Mouse (Mus musculus): ENCODE results near the gene Phf21a.
"Not testable (repeated sequence)": the region's sequence is repeated elsewhere in the genome, so short reads cannot be mapped to it uniquely, and the experiment has no call there.

Phf21a gene

DNA sequence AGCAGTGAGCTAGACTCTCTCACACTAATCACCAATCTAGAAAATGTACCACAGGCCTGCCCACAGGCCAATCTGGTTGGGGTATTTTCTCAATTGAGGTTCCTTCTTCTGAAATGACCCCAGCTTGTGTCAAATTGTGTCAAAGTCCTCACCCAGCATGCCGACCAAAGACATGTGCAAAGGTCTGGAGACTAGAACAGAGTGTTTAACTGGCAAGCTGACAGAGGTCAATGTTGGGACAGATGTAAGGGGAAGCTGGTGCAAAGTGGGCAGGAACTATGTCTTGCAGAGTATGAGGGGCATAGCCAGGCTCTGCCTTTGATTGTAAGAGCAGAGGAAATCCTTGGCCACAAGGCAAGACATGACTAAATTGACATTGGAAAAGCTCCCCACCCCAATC lies 7.2 kb upstream of the Phf21a start:
- no peak for DNase-seq

DNA sequence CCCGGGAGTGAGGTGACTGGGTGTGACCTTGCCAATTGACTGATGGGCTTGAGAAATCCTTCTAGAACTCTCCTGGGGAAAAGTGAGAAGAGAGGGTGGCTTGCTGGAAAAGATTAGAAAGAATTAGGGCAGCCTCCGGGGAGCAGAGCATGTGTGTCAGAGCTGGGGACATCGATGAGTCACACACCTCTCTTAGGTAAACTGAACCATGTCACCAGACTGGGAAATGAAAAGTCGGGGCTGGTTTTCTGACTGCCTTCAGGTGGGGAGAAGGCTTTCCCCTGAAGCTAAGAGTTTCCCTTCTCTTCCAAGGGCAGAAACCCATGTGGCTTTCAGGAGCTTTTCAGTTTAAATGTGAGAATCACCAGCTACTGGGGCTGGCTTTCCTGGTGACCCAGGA lies 5.9 kb upstream of the Phf21a start:
- DNase-seq: no peak

DNA sequence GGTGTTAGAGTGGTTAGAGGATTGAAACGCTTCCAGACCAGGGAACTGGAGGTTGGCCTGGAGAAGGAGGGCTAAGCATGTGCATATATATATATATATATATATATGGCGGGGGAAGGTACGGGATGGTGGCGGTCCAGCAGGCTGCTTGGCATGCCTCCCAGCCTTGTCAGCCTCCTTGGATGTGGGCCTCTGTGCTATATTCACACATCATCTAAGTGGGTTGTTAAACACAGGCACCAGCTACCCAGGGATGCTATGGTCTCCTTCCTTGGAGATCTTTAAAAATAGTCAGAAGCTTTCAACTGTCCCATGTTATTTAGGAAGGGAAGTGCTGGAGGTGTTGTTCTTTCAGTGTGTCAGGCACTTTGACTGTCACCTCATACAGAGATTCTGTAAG lies 3.1 kb upstream of the Phf21a start:
- no peak for DNase-seq

DNA sequence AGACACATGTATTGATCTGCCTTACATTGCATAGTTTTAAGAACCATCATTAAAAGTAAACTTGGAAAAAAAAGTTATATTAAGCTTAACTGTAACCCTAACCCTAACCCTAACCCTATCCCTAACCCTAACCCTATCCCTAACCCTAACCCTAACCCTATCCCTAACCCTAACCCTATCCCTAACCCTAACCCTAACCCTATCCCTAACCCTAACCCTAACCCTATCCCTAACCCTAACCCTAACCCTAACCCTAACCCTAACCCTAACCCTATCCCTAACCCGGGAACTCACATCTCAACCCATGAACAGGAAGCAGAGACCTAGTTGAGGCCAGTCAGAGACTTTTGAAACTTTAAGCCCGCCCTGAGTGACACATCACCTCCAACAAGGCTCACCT lies 586 bp downstream of the Phf21a start:
- DNase-seq: not testable (repeated sequence)

DNA sequence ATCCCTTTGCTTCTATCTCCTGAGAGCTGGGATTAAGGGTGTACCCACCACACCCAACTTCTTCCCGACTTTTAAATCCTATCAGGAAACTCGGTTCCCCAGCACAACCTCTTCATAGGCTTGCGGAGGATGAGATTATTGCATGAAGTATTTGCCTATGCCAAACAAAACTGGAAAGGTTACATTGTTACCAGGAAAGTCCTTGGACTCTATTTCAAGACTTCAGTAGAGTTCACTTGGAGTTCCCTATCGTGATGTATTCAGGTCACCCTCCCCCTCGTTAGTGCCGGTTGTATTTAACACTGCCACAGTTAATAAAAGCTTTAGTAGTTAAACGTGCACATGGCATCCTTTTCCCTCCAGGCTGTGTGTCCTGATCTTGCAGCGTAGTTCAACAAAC lies 1.2 kb downstream of the Phf21a start:
- no peak for DNase-seq

DNA sequence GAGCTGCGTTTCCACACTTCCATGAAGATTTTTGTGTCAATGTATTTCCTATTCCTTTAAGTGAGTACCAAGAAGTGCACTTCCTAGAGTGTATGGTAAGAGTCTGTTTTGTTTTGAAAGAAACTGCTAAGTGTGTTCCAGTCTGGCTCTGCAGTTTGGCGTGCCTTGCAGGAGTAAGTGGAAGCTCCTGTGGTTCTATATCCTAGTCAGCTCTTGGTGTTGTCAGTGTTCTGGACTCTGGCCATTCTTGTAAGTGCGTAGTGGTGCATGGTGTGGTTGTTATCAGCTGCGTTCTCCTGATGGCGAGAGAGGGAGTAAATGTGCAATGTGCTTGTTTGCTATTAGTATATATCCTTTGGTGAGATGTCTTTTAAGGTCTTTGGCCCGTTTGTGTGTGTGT lies 7.9 kb downstream of the Phf21a start:
- no peak for DNase-seq

DNA sequence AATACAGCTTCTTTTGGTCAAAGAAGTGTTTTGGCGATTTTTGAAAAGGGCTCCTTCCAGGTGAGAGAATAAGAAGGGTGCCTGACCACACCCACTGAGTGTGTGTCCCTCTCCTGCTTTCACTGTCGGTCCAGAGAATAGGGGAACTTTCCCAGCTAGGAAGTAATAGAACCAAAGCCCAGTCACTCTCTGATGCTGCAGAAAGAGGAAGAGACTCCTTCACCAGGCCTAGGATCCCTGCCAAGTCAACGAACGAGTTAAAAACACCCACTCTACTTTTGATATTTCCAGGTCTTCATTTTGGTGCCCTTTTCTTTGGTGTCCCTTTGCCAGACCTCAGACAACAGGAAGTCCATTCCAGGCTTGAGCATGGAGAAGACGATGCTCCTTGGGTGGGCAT lies 31.6 kb downstream of the Phf21a start:
- no peak for DNase-seq

DNA sequence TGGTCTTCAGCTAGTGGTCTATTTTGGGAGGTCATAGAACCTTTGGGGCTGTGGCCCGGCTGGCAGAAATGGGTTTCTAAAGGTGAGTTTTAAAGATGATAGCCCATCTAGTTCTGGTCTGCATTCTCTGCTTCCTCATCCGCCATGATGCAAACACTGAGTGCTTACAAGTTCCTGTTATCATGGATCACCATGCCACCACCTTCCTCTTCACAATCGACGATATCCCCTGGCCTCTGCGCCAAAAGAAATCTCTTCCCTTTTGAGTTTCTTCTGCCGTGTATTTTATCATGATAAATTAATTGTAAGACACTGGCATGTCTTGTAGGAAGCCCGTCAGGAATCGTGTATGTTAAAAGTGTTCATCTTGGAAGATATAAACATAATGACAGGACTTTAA lies 32.4 kb downstream of the Phf21a start:
- DNase-seq: no peak

DNA sequence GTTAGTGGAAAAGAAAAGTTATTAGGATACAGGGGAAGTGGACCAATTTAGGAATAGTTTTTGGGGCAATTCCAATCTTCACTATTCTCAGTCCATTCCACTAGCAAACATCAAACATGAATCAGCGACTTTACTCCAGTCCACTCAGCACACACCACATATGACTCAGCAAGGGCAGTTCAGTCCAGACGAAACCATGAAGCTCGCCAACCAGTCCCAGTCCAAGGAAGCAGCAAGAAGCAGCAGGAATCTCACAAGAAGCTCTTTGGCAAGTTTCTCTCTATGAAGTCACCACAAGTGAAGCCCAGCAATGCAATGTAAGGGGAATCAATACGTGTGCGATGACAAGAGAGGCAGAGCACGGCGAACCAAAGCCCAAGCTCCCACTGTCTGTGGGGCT lies 37.2 kb downstream of the Phf21a start:
- DNase-seq: no peak

DNA sequence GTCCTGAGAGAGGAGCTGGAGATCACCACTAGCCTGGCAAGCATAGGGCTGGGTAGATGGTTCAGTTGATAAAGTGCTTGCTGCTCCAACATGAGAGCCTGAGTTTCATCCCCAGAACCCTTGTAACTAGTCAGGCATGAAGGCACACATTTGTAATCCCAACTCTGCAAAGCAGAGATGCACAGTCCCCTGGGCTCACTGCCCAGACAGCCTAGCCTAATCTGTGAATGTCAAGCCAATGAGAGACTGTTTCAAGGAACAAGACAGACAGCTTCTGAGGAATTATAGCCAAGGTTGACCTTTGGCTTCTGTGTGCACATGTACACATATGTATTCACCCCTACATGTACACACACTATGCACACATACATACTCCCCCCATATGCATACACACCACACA lies 45.8 kb downstream of the Phf21a start:
- no peak for DNase-seq

DNA sequence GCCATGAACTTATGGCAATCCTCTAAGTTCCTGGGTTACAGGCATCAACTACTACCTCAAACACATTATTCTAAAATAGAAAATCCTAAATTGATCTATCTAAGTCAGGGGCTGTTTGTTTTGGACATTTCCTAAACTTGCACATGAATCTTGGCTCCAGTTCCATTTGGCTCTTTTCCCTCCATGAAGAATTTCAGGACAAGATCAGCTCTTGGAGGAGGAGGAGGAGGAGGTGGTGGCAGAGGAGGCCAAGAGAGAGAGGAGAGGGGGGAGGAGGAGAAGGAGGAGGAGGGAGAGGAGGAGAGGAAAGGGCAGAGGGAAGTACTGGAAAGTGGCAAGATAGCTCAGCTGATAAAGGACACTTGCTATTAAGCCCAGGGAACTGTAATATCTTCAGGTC lies 46.4 kb downstream of the Phf21a start:
- no peak for DNase-seq

DNA sequence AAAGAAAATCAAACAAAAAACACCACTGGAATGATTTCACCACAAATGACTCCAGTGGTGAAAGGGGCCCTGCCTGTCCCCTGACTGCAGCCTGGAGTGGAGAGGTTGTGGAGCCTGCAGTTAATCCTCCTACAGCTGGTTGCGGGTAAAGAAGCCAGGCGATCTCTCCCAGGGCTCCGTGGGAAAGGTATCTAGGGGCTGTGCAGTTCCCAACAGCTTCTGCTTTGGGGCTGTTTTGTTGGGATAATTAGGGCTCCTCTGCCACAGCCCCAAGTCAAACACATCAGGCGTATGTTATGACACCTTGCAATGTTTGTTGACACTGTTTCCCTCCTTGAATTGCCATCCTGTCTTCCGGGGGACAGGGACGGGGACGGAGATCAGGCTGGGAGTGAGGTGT lies 47.5 kb downstream of the Phf21a start:
- DNase-seq: no peak

DNA sequence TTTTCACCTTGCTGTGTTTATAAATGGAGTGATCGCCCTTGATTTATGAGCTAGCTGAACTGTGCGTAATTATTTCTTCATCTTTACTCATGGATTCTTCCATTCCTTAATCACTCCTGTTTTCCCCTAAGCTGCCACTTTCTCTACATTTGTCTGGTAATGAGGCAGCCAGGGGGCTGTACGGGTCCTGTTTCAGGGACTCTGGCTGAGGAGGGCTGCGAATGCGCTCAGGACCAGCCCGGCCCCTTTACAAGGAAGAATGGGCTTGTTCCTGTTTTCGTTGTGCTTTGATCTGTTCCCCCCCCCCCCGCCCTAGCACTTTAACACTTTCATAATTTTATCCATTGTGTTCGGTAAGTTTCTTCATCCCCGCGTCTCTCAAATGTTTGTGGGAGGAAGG lies 48.2 kb downstream of the Phf21a start:
- DNase-seq: no peak

DNA sequence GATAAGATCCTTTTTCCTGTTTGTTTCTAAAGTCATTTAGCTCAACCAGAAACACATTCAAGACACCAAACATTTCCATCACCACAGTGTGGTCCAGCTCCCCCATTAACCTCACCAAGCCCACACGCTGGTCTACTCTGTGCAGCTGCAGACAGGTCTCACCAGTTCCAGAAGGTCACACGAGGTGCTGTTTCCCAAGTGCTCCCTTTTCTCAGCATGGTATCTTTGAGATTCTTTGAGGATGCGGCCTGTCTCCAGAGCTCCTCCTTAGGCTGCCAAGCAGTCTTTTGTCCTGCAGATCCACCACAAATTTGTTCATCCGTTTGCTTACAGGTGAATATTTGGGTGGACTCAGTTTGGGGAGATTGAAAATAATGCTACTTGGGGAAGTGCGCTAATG lies 51.0 kb downstream of the Phf21a start:
- no peak for DNase-seq

DNA sequence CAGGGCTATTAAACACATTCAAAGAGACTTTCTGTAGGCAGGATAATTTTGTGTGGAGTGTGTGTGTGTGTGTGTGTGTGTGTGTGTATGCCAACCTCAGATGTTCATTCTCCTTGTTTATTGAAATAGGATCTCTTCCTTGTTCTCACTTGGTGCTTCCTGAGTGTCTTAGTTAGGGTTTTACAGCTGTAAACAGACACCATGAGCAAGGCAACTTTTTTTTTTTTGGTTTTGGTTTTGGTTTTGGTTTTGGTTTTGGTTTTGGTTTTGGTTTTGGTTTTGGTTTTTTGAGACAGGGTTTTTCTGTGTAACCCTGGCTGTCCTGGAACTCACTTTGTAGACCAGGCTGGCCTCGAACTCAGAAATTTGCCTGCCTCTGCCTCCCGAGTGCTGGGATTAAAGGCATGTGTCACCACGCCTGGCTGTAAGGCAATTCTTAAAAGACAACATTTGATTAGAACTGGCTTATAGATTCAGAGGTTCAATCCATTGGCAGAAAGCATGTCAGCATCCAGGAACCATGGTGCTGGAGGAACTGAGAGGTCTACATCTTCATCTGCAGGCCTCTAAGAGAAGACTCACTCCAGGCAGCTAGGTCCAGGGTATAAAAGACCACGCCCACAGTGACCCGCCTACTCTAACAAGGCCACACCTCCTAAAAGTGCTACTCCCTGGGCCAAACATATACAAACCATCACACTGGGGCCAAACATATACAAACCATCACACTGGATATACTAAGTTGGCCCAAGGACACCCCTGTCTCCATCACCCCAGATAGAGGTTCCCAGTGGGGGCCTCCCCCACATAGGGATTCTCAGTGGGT lies 55.2 kb downstream of the Phf21a start:
- DNase-seq: not testable (repeated sequence)

DNA sequence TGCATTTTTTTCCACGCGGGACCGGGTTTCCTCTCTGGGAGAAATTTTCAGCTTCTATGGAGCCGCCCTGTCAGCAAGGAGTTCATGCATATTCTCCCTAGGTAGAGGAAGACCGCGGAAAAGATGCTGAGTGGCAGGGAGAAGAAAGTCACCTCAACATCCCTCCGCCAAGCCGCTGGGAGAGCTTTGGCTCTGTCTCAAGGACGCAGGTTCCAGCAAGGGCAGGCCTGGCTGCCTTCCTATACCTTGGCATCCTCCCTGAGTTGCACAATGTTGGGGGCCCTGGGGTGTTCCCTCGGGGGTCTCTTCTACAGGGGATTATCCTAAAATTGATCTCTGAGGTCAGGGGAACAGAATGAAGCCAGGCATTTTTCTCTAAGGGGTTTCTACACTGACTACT lies 71.4 kb downstream of the Phf21a start:
- DNase-seq: peak in 1 of 2 experiments; percentile 22

DNA sequence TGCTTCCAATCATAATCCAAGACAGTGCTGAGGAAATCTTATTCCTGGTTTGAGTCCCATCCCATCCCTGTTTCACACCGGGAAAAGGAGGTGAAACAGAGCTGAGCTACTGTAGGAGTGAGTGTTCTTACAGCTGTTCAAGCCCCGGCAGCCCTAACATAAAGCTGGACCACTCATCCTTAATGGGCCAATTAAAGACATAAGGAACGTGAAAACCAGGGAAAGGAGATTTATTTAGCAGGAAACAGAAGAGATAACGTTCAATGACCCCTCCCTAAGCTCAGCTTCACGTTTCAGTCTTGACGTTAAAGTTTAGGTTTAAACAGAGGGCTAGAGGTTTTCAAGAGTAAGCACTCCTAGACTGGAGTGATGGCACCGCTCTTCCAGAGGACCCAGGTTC lies 74.0 kb downstream of the Phf21a start:
- no peak for DNase-seq

DNA sequence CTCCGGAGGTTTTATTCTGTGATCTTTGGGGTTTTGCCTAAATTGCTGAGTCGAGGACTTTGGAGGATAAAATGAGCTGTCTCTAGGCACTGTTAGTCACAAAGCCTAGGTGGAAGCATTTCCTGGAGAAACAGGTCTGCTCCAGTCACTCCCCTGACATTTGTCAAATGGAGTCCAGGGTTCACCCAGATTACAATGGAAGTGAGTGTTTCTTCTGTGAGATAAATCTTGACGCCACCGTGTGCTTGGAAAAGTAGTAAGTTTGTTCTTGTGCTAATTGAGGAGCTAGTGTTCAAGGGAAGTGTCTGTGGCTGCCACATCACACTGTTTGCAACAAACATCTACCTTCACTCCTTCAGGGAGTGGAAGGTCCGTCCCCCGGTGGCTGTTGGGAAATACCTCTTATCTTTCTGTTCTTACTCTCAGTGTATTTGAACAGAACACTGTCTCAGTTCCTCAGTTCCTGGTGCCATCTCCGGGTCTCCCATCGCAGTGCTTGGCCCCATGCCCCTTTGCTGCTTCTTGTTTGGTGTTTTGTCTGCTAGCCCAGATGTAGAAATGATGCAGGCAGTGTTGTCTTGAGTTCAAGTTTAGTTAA lies 78.2 kb downstream of the Phf21a start:
- DNase-seq: no peak

DNA sequence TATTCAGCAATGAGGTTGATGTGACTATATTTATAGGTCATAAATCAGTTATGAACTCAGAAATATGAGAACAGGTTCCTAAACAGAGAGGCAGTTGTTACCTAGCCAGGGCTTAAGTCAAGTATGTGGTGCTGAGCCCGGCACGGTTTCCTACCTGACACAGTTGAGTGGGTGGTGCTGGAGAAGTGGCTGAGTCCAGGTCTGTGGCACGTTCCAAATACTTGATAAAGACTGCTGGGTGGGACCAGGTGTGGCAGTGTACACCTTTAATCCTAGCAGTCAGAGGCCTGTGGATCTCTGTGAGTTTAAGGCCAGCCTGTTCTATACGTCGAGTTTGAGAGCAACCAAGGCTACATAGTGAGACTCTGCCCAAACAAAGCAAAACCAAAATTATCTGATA lies 79.4 kb downstream of the Phf21a start:
- no peak for DNase-seq

DNA sequence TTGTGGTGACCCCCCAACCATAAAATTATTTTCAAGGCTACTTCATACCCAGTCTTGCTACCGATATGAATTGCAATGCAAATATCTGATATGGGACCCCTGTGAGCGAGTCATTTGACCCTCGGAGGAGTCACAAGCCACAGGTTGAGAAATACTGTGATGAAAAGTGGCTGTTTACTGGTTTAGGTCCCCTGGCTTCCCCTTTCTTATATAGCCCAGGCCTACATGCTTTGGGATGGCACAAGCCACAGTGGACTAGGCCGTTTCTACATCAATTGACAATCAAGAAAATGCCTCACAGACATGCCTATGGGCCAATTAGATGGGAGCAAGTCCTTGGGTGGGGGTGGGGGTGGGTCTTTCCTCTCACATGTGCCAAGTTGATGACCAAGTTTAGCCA lies 80.3 kb downstream of the Phf21a start:
- no peak for DNase-seq

DNA sequence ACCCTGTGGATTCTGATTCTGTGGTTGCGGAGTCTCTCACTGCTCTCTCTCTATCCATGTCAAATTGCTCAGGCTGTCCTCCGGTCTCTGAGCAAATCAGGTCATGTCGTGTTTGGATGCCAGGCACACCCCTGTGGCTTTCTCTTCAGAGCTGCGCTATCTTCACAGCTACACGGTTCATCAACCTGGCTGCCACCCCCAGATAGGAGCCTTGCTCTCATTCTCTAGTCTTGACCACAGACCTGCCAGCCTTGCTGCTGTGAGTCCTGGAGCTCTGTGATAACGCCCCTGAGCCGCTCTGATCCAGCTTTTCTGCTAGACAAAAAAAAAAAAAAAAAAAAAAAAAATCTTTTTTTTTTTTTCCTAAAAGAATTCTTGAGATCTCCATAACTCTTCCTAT lies 81.3 kb downstream of the Phf21a start:
- DNase-seq: peak; percentile 63 to 72

DNA sequence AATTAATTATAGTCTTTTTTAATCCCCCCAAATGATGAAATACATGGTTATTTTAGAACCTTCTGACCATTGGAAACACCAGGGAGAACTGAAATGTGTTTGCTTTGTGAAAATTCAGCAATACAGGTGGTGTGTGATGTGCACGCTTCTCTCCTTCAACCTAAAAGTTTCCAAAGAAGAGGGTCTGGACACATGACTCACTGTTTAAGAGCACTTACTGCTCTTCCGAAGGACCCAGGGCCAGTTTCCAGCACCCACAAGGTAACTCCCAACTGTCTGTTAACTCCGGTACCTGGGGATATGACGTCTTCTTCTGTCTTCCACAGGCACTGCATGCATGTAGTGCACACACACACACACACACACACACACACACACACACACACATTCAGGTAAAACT lies 82.1 kb downstream of the Phf21a start:
- no peak for DNase-seq

DNA sequence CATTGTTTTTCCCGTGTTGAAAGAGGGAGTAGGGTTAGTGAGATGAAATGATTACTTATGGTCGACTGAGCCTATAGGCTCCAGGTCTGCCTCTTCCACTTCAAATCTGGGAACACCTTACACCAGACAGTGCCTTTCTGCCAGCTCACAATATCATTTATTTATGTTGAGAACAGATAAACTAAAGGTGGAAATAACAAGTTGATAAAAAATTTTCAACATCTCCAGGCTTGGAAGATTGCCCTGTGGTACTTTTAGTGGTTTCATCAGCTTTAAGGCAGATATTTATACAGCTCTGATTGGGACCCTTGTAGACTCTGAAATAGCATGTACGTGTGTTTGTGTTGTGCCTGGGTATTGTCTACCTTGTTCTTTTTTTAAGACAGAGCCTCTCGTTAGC lies 83.4 kb downstream of the Phf21a start:
- DNase-seq: no peak

DNA sequence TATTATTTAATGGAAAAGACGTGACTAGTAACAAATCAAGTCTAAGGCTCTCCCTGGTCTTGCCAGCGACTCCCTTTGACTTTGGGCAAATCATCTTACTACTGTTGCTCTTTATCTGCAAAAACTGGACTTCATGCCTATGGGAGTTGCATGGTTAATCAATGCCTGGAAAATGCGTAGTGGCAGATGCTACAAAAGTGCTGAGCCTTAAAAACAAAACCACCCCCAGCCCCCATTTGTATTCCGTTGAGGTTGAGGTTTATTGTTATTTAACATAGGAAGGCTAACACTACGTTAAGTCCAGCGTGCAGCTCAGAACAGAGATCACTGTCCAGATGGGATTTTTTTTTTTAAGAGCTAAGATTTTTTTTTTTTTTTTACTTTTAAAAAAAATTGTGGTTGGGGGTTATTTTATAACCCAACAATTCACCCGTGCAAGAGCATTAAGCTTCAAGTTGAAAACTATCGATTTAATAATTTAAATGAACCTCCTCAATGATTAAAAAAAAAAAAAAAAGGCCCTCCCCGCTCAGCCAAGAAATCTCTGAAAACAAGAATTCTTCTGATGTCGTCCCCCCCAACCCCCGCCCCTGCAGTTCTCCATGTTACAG lies 89.3 kb downstream of the Phf21a start:
- no peak for DNase-seq

Data from cerebellum, postnatal 25 days (tissue).